Mouse (Mus musculus) C2C12 (cell line): Measurements from ENCODE around the gene Rarg.

Experiments
- CEBPB ChIP-seq: IDR thresholded peaks from one replicate; pipeline ENCODE4 v1.6.1; 2011; ENCODE audit warnings: low read depth, mild to moderate bottlenecking, control low read depth, moderate library complexity
- CTCF ChIP-seq: IDR thresholded peaks from one replicate; pipeline ENCODE4 v1.5.1; 2011; ENCODE audit not compliant: control insufficient read depth, insufficient read depth, insufficient read length
- FOSL1 ChIP-seq: IDR thresholded peaks from one replicate; pipeline ENCODE4 v1.8.0; 2011; ENCODE audit warnings: mild to moderate bottlenecking, low read length; ENCODE audit not compliant: poor library complexity, insufficient read depth, severe bottlenecking
- MAX ChIP-seq: IDR thresholded peaks from one replicate; pipeline ENCODE4 v1.6.1; 2011; ENCODE audit warnings: mild to moderate bottlenecking, control low read depth
- MYOD1 ChIP-seq: IDR thresholded peaks from one replicate; pipeline ENCODE4 v1.6.1; 2011; ENCODE audit warnings: low read depth; ENCODE audit not compliant: control insufficient read depth, insufficient read length
- MYOG ChIP-seq: IDR thresholded peaks from one replicate; pipeline ENCODE4 v1.6.1; 2011; ENCODE audit not compliant: control insufficient read depth, insufficient read length; ENCODE audit errors: extremely low read depth
- USF1 ChIP-seq: IDR thresholded peaks from one replicate; pipeline ENCODE4 v1.6.1; 2011; ENCODE audit warnings: low read depth, mild to moderate bottlenecking, control low read depth, moderate library complexity

- no peak for TF ChIP-seq CTCF
- TF ChIP-seq MYOG, result no peak
- no peak for TF ChIP-seq USF1
- TF ChIP-seq CEBPB, result no peak
- no peak for TF ChIP-seq MAX
- no peak for TF ChIP-seq MYOD1
- TF ChIP-seq FOSL1, result no peak
These were observed 71.1 kb downstream of the Rarg start for GRCm38 (mm10) chr15:102186239-102186638.
